ENCODE assay signal across 24 mouse cellular contexts in genomic region chr8:29976651-29977350, GRCm38 (mm10).
A peak's percentile ranks its signal among the peaks of the same experiment; 100 is the strongest.
DNase-seq lines count a peak whose midpoint lies in the region; ATAC-seq and TF ChIP-seq lines count a peak whose summit lies in the region.
"Had no signal": no experiment of that assay in that cellular context is flagged by ENCODE, and none has a peak within 500 bp of the region (broad histone marks: within the 10 kb centered on the region; RNA-seq: fewer than 3 reads in every experiment).

No protein-coding gene starts in this region.

- H3K4me3 ChIP-seq in CH12.LX (replicated peaks in 1 of 3; ENCODE audit: low read depth in 2 of 3, low read length in 2 of 3, poor library complexity in 1 of 3): no peak overlapping the region
- no peak overlapping the region for H3K4me3 ChIP-seq in hindbrain, embryonic 11.5 days (ENCODE audit: low read depth, low read length)
- H3K4me3 ChIP-seq: forebrain, embryonic 10.5 days; forebrain, embryonic 13.5 days; gastrocnemius, adult 2 months; hindbrain, embryonic 13.5 days; intestine, embryonic 15.5 days had no signal

- 63% methylated on average over 4 of the region's 4 CpGs for WGBS in hindbrain, embryonic 11.5 days

- H3K27me3 ChIP-seq in CH12.LX (replicated peaks): no peaks in the 10 kb centered on the region
- no peaks in the 10 kb centered on the region for H3K27me3 ChIP-seq in hindbrain, embryonic 11.5 days (ENCODE audit: control insufficient read depth, insufficient read depth, low read length)
- H3K27me3 ChIP-seq: forebrain, embryonic 13.5 days; hindbrain, embryonic 13.5 days; intestine, embryonic 15.5 days had no signal

- no peak for TF ChIP-seq EP300 in CH12.LX (IDR thresholded peaks at IDR 0.05; ENCODE audit: low read length)

- in situ Hi-C loops in CH12.LX (cut with MboI; ENCODE audit: low pct_ligation_motif_present, low pct_unique_long_range_greater_than_20kb, low sequenced_read_pairs): no loop called here

- no peak overlapping the region for H3K4me2 ChIP-seq in CH12.LX (ENCODE audit: insufficient read depth, low read depth, poor library complexity, severe bottlenecking)
- no peak overlapping the region for H3K4me2 ChIP-seq in hindbrain, embryonic 11.5 days (replicated peaks; ENCODE audit: low read depth, low read length)
- H3K4me2 ChIP-seq: forebrain, embryonic 13.5 days; heart, embryonic 11.5 days; hindbrain, embryonic 13.5 days; intestine, embryonic 15.5 days had no signal

- dilution Hi-C loops in CH12.LX (cut with MboI; ENCODE audit: extremely low pct_ligation_motif_present, extremely low pct_unique_long_range_greater_than_20kb, low sequenced_read_pairs): no loop called here

- no peak for ATAC-seq in hindbrain, embryonic 11.5 days (ENCODE audit: low FRiP score)
- ATAC-seq: forebrain, embryonic 13.5 days; forebrain, embryonic 16.5 days; hindbrain, embryonic 16.5 days; intestine, embryonic 15.5 days had no signal

- H3K9ac ChIP-seq in CH12.LX (ENCODE audit: insufficient read depth, low read depth): no peak overlapping the region
- no peak overlapping the region for H3K9ac ChIP-seq in hindbrain, embryonic 11.5 days (ENCODE audit: low read depth, low read length)
- H3K9ac ChIP-seq: forebrain, embryonic 13.5 days; hindbrain, embryonic 13.5 days; intestine, embryonic 15.5 days had no signal

- H3K4me1 ChIP-seq in CH12.LX (ENCODE audit: control insufficient read depth in 1 of 2, insufficient read depth in 2 of 2): no peaks in the 10 kb centered on the region
- H3K4me1 ChIP-seq in hindbrain, embryonic 11.5 days (replicated peaks; ENCODE audit: control insufficient read depth, insufficient read depth, low read length): no peaks in the 10 kb centered on the region
- H3K4me1 ChIP-seq: hindbrain, embryonic 13.5 days; intestine, embryonic 15.5 days had no signal

- no peak for TF ChIP-seq CTCF in CH12.LX (conservative IDR thresholded peaks at IDR 0.05 in 1 of 2, IDR thresholded peaks at IDR 0.05 in 1 of 2; ENCODE audit: low read depth in 2 of 2, low read length in 2 of 2)

- no peak overlapping the region for H3K27ac ChIP-seq in CH12.LX (ENCODE audit: insufficient read depth, low read depth)
- H3K27ac ChIP-seq in hindbrain, embryonic 11.5 days (ENCODE audit: low read depth, low read length): no peak overlapping the region
- H3K27ac ChIP-seq: forebrain, embryonic 10.5 days; forebrain, embryonic 13.5 days; gastrocnemius, adult 2 months; hindbrain, embryonic 13.5 days; intestine, embryonic 15.5 days had no signal

- no peak for TF ChIP-seq RAD21 in CH12.LX (IDR thresholded peaks at IDR 0.05; ENCODE audit: low read depth, low read length)

- H3K79me2 ChIP-seq in CH12.LX (replicated peaks; ENCODE audit: control insufficient read depth, extremely low read depth, insufficient read depth, poor library complexity, severe bottlenecking): no peaks in the 10 kb centered on the region

- DNase-seq in CH12.LX (ENCODE audit: extremely low read depth) (peak; percentile 2), ES-CJ7 (ENCODE audit: low read depth, low spot score) (peak; percentile 92), R1 (ENCODE audit: low read depth, low spot score) (peak; percentile 89)
- DNase-seq in frontal cortex, postnatal 14 days (ENCODE audit: low spot score in 2 of 2): no peak
- DNase-seq in hindbrain, embryonic 11.5 days (ENCODE audit: low spot score): no peak
- no peak for DNase-seq in kidney, postnatal 10 days
- DNase-seq: adrenal gland, adult 2 months; adrenal gland, postnatal 14 days; cerebellum, adult 11-12 months; cerebellum, adult 8-10 months; cerebellum, postnatal 36 days; embryo, embryonic 11 days; gastrocnemius, adult 2 months; gastrocnemius, postnatal 14 days; heart, adult 11 months; kidney, adult 18-20 months had no signal

- no peaks in the 10 kb centered on the region for H3K36me3 ChIP-seq in CH12.LX (replicated peaks in 1 of 2; ENCODE audit: control insufficient read depth in 1 of 2, insufficient read depth in 1 of 2, low read length in 1 of 2)
- no peaks in the 10 kb centered on the region for H3K36me3 ChIP-seq in hindbrain, embryonic 11.5 days (ENCODE audit: control insufficient read depth, insufficient read depth, low read length)
- H3K36me3 ChIP-seq: forebrain, embryonic 10.5 days; G1E; hindbrain, embryonic 13.5 days; intestine, embryonic 15.5 days had no signal

- H3K9me3 ChIP-seq in CH12.LX (replicated peaks; ENCODE audit: low read length): peaks cover 2% of the 10 kb centered on the region
- no peaks in the 10 kb centered on the region for H3K9me3 ChIP-seq in hindbrain, embryonic 11.5 days (ENCODE audit: control insufficient read depth, low read length)
- H3K9me3 ChIP-seq: forebrain, embryonic 10.5 days; forebrain, embryonic 13.5 days; G1E; hindbrain, embryonic 13.5 days; intestine, embryonic 15.5 days had no signal

- TF ChIP-seq POLR2A in CH12.LX (IDR thresholded peaks at IDR 0.05; ENCODE audit: low read depth, low read length): no peak

TF ChIP-seq in CH12.LX, 34 proteins besides CTCF, POLR2A, EP300 and RAD21:
- no peak for TF ChIP-seq ZC3H11A (IDR thresholded peaks at IDR 0.05; ENCODE audit: low read depth, low read length)
- TF ChIP-seq GABPA (IDR thresholded peaks at IDR 0.05; ENCODE audit: insufficient replicate concordance, low read depth, low read length): no peak
- TF ChIP-seq JUND (conservative IDR thresholded peaks at IDR 0.05; ENCODE audit: low read depth, low read length): no peak
- no peak for TF ChIP-seq ZNF384 (IDR thresholded peaks at IDR 0.05; ENCODE audit: low read depth, low read length)
- TF ChIP-seq SMC3 (IDR thresholded peaks at IDR 0.05; ENCODE audit: low read depth, low read length): no peak
- no peak for TF ChIP-seq USF1 (IDR thresholded peaks at IDR 0.05; ENCODE audit: low read depth, low read length)
- TF ChIP-seq KAT2A (IDR thresholded peaks at IDR 0.05; ENCODE audit: insufficient replicate concordance, low read length): no peak
- TF ChIP-seq ELF1 (IDR thresholded peaks at IDR 0.05; ENCODE audit: low read depth, low read length): no peak
- no peak for TF ChIP-seq MXI1 (IDR thresholded peaks at IDR 0.05; ENCODE audit: low read depth, low read length)
- no peak for TF ChIP-seq MAX (IDR thresholded peaks at IDR 0.05; ENCODE audit: low read length)
- no peak for TF ChIP-seq BHLHE40 (IDR thresholded peaks at IDR 0.05; ENCODE audit: low read depth, low read length)
- no peak for TF ChIP-seq TBP (conservative IDR thresholded peaks at IDR 0.05; ENCODE audit: low read depth, low read length)

Comparison
In these comparisons a context has a peak if more than half of its experiments do, and no peak if none do; other contexts are left out.
1. DNase-seq: peak in CH12.LX (single experiment), ES-CJ7 (single experiment) and R1 (single experiment); none in frontal cortex, postnatal 14 days (0 of 2), hindbrain, embryonic 11.5 days (single experiment) and kidney, postnatal 10 days (single experiment).